Mouse (Mus musculus) lung, postnatal 14 days (tissue): Measurements from ENCODE around the gene Foxp2.

Source experiments
- DNase-seq: peaks from one replicate; pipeline ENCODE4 v3.0.0; 2021

The Foxp2 gene

GRCm38 (mm10) chr6:15120916-15121315 lies 219.8 kb downstream of the Foxp2 start:
- no peak for DNase-seq

GRCm38 (mm10) chr6:15121339-15121738 lies 220.2 kb downstream of the Foxp2 start:
- no peak for DNase-seq

DNA sequence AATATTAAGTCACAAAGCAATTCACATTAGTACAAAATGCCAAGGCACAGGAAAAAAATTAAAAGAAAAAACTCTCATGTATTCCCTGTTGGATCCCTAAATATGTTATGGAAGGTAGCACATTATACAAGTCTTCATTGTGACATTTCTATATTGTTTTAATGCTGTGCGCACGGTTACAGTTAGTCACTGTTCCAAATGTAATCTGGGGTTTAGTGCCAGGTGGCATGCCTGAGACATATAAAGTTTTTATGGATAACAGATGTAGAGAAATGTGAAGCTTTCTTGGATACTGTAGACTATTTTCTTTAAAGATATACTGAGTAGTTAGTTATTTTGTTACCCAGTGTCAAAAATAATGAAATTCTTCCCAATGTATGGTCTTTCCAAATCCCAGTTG lies 229.0 kb downstream of the Foxp2 start:
- no peak for DNase-seq

DNA sequence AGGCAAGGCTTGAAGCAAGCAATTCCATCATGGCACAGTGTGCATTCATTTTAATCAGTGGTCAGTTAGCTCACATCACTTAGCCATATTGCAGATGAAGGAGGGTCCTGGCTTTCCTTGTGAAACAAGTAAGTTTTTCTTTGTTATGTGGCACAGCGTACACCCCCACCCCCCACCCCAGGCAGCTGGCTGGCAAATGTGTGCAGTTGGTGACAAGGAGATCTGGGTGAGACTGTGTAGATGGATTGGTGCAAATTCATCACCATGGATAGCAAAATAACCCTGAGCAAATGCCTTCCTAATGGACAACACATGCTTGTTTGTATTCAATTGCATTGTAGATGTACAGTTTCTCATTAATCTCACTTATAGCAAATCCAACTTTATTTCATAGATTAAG lies 240.9 kb downstream of the Foxp2 start:
- no peak for DNase-seq

- DNase-seq: no peak
Measured at GRCm38 (mm10) chr6:15151619-15152018, 250.5 kb downstream of the Foxp2 start.

DNA sequence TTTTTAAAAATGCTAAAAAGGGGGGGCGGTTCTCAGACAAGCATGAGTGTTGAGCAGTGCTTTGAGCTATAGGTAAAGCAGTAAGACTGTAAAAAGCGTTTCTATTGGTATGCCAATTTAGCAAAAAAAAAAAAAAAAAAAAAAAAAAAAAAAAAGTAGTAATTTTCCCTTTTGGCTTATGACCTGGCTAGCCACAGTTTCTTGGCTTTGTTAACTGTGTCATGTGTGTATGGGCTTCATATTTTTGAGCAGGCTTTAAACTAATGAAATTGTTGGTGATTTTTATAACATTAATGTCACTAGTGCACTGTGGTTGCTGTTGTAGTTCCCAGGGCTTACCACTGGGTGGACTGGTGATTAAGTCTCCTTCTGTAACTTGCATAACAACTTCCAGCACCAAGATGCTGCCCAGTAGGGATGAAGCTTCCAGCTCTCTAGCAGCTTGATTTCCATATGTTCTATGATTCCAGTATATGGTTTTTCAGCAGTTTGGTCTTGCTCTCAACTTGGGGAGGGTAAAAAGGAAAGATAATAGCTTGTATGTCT lies 262.4 kb downstream of the Foxp2 start:
- DNase-seq: peak; percentile 8

- DNase-seq: no peak
Measured at GRCm38 (mm10) chr6:15176754-15177153, 275.6 kb downstream of the Foxp2 start.

GRCm38 (mm10) chr6:15192877-15193276 lies 291.7 kb downstream of the Foxp2 start:
- no peak for DNase-seq

DNA sequence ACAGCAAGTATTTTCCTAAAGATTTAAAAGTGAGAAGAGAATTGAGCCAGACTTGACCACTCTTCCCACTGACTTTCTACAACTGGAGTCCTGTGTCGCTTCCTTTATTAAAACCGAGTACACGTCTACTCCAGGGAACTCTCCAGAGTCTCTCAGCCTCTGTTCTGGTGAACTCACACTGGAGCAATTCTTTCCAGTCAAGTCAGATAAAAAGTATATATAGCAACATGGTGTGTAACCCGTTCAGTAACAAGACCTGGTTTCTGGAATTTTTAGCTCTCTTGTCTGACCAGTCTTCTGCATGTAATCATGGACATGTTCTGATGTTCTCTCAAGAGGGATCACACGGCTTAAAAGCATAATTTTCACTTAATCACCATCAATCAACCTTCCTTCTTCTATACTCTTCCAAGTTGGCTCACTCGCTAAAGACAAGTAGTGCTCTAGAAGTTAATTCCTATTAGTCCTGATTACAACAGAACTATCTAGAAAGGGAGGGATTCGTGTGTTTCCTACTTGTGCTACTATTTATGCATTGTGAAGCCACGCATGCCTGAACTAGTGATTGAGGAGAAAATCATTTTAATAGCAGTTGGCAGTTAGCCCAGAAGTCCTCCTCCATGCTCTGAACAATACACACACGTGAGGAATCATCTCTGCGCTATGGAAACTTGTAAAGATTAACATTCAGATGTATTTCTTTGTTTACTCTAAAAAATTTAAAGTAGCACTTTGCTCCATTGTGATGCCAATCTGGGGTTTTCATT lies 341.2 kb downstream of the Foxp2 start:
- DNase-seq: no peak

GRCm38 (mm10) chr6:15257393-15257792 lies 356.2 kb downstream of the Foxp2 start:
- DNase-seq: peak; percentile 6

GRCm38 (mm10) chr6:15257893-15258292 lies 356.7 kb downstream of the Foxp2 start:
- DNase-seq: no peak

GRCm38 (mm10) chr6:15268136-15268535 lies 367.0 kb downstream of the Foxp2 start:
- DNase-seq: no peak

DNA sequence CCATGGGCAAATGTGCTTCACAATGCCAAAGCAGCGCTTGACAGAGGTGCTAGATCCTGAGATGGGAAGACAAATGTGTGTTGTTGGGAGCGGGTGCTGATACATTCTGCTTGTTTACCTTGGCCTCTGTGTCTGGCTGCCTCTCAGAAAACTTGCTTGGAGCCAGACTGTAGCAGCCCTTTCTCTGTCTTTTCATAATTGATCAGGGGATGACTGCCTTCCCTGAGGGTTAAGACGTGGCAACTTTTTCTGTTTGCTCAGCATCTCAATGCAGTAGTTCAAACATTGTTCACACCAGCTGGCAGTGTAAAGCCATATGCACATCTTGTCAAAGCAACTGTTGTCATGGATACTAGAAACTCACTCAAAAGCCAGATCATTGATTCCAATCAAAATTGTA lies 384.1 kb downstream of the Foxp2 start:
- no peak for DNase-seq

- DNase-seq: no peak
Measured at GRCm38 (mm10) chr6:15294081-15294480, 392.9 kb downstream of the Foxp2 start.

- no peak for DNase-seq
Measured at GRCm38 (mm10) chr6:15299279-15299678, 398.1 kb downstream of the Foxp2 start.

- no peak for DNase-seq
Measured at GRCm38 (mm10) chr6:15310671-15311070, 409.5 kb downstream of the Foxp2 start.

GRCm38 (mm10) chr6:15316948-15317347 lies 415.8 kb downstream of the Foxp2 start:
- no peak for DNase-seq

- DNase-seq: no peak
Measured at GRCm38 (mm10) chr6:15318343-15318742, 417.2 kb downstream of the Foxp2 start.

DNA sequence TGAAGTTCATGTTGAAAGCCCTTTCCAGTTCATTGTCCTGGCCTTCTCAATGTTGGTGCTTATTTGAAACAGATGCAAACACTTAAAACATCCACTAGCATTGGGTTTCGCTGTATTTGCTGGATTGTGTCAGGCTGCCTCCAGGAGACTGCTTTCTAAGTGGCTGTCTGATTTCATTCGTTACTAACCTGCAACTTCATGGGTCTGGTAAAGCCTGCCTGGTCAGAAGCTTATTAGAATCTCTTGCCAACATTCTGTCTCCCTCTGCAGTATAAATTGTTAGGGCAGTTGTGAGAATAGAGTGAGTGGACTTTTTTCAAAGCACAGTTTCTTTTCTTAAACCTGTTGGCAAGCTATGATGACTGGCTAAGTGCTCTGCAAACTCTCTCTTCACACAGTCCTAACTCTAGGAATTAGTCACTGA lies 420.4 kb downstream of the Foxp2 start:
- DNase-seq: no peak

- DNase-seq: no peak
Measured at GRCm38 (mm10) chr6:15323099-15323498, 421.9 kb downstream of the Foxp2 start.

GRCm38 (mm10) chr6:15347705-15348104 lies 446.6 kb downstream of the Foxp2 start:
- DNase-seq: no peak

- DNase-seq: no peak
Measured at GRCm38 (mm10) chr6:15355852-15356251, 454.7 kb downstream of the Foxp2 start.

DNA sequence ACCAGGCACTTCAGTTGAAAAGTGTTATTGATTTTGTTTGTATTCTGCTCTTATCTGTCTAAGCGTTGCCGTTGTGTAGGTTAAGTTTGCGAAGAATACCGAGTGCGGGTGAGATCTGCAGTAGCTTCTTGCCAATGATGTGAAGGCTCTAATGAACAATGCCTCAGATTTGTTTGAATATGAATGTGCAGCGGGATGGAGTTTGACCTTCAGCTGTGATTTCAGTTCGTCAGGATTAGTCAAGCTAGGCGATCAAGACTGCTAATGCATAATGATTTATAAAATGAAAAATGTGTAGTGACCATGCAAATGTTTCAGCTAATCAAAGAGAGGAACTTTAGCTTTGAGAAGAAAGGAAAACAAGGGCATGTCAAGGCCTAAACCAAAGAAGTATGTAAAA lies 469.1 kb downstream of the Foxp2 start:
- DNase-seq: no peak

GRCm38 (mm10) chr6:15370827-15371226 lies 469.7 kb downstream of the Foxp2 start:
- no peak for DNase-seq

GRCm38 (mm10) chr6:15373621-15374020 lies 472.5 kb downstream of the Foxp2 start:
- no peak for DNase-seq
